Mouse (Mus musculus) lung, embryonic 15.5 days (tissue): ENCODE results near the gene Efcc1. TPM values are rescaled to one million over a fixed set of nuclear protein-coding genes. Genes with fewer than 3 reads are reported as not detected.
"Not testable (repeated sequence)": the region's sequence is repeated elsewhere in the genome, so short reads cannot be mapped to it uniquely, and the experiment has no call there.

Source experiments
- ATAC-seq: fragments of 200-750 bp; cut with Nextera tagmentation; 2 replicates; pipeline ENCODE4 v1.8.0; 2017; ENCODE audit warnings: moderate number of reproducible peaks, borderline replicate concordance; ENCODE audit not compliant: low FRiP score, low TSS enrichment; ENCODE audit errors: extremely low read depth
- H3K27ac ChIP-seq: fragments of 300-500 bp; sonication (generic); 2 replicates; pipeline ENCODE4 v1.5.1; 2015; ENCODE audit warnings: moderate library complexity, mild to moderate bottlenecking, inconsistent platforms
- H3K27me3 ChIP-seq: fragments of 300-500 bp; sonication (generic); 2 replicates; pipeline ENCODE4 v1.6.1; 2015; ENCODE audit warnings: inconsistent platforms
- H3K36me3 ChIP-seq: fragments of 300-500 bp; sonication (generic); 2 replicates; pipeline ENCODE4 v1.6.1; 2015; ENCODE audit warnings: inconsistent platforms
- H3K4me1 ChIP-seq: fragments of 300-500 bp; sonication (generic); 2 replicates; pipeline ENCODE4 v1.6.1; 2015; ENCODE audit warnings: inconsistent platforms
- H3K4me2 ChIP-seq: fragments of 300-500 bp; sonication (generic); 2 replicates; pipeline ENCODE4 v1.6.1; 2015; ENCODE audit warnings: inconsistent platforms, mild to moderate bottlenecking, moderate library complexity
- H3K4me3 ChIP-seq: fragments of 300-500 bp; sonication (generic); 2 replicates; pipeline ENCODE4 v1.5.1; 2015; ENCODE audit warnings: mild to moderate bottlenecking, inconsistent platforms
- H3K9ac ChIP-seq: fragments of 300-500 bp; sonication (generic); 2 replicates; pipeline ENCODE4 v1.6.1; 2015; ENCODE audit warnings: inconsistent platforms
- H3K9me3 ChIP-seq: fragments of 300-500 bp; sonication (generic); 2 replicates; pipeline ENCODE4 v1.6.1; 2016; ENCODE audit warnings: inconsistent platforms
- WGBS: fragments of 180-500 bp; shearing (Covaris S2); methylation state at CpG from one replicate; pipeline ENCODE4 v1.1.7; 2015; 5-methylcytosine and 5-hydroxymethylcytosine counted together
- polyA plus RNA-seq: library from polyadenylated mRNA; unstranded; fragments of >200 nt; fragmentation: Nextera tagmentation; extraction: Ambion mirVana; gene quantifications from 2 replicates; pipeline ENCODE4 v1.2.1, GENCODE M21; 2015

Efcc1 gene
- polyA plus RNA-seq, 1 experiment from 2014 or later = 6.0 TPM

GRCm38 (mm10) chr6:87763376-87764280, 33.0 kb downstream of the Efcc1 start:
- Histone ChIP-seq H3K27me3 (no peaks in the 10 kb centered on the region), H3K4me2 (no peak overlapping the region), H3K27ac (no peak overlapping the region), H3K36me3 (no peaks in the 10 kb centered on the region), H3K9me3 (no peaks in the 10 kb centered on the region), H3K4me3 (no peak overlapping the region), H3K9ac (no peak overlapping the region), H3K4me1 (no peaks in the 10 kb centered on the region)
- ATAC-seq = no peak
- 63% methylated on average over 4 of the region's 4 CpGs for WGBS

- not testable (repeated sequence) for H3K27me3 ChIP-seq, H3K27ac ChIP-seq, H3K4me2 ChIP-seq, H3K36me3 ChIP-seq, H3K4me3 ChIP-seq, H3K4me1 ChIP-seq, H3K9ac ChIP-seq, ATAC-seq, H3K9me3 ChIP-seq
- 90% methylated on average over 2 of the region's 2 CpGs for WGBS
Measured at GRCm38 (mm10) chr6:87764296-87764695, 33.6 kb downstream of the Efcc1 start.

- H3K4me3 ChIP-seq = no peak overlapping the region
- no peak overlapping the region for H3K27ac ChIP-seq
- H3K4me2 ChIP-seq = no peak overlapping the region
- ATAC-seq = no peak
- no peaks in the 10 kb centered on the region for H3K27me3 ChIP-seq
- 53% methylated on average over 8 of the region's 8 CpGs for WGBS
- no peak overlapping the region for H3K9ac ChIP-seq
- H3K36me3 ChIP-seq = no peaks in the 10 kb centered on the region
- H3K4me1 ChIP-seq = no peaks in the 10 kb centered on the region
- H3K9me3 ChIP-seq = no peaks in the 10 kb centered on the region
Measured at GRCm38 (mm10) chr6:87770626-87771025, 40.0 kb downstream of the Efcc1 start.

GRCm38 (mm10) chr6:87774466-87774865, 43.8 kb downstream of the Efcc1 start:
- Histone ChIP-seq H3K27me3 (no peaks in the 10 kb centered on the region), H3K4me1 (peaks cover 10% of the 10 kb centered on the region; the same call in 1 of the 2 replicates), H3K4me2 (no peak overlapping the region), H3K36me3 (no peaks in the 10 kb centered on the region), H3K9me3 (no peaks in the 10 kb centered on the region), H3K27ac (no peak overlapping the region), H3K4me3 (no peak overlapping the region), H3K9ac (no peak overlapping the region)
- 13% methylated on average over 1 of the region's 1 CpGs for WGBS
- ATAC-seq = no peak

GRCm38 (mm10) chr6:87774909-87775308, 44.2 kb downstream of the Efcc1 start:
- no peak overlapping the region for H3K4me2 ChIP-seq
- H3K9me3 ChIP-seq = no peaks in the 10 kb centered on the region
- H3K4me1 ChIP-seq = peaks cover 10% of the 10 kb centered on the region; the same call in 1 of the 2 replicates
- WGBS = 76% methylated on average over 9 of the region's 9 CpGs
- H3K27ac ChIP-seq = no peak overlapping the region
- no peak for ATAC-seq
- H3K27me3 ChIP-seq = no peaks in the 10 kb centered on the region
- H3K4me3 ChIP-seq = no peak overlapping the region
- no peaks in the 10 kb centered on the region for H3K36me3 ChIP-seq
- H3K9ac ChIP-seq = no peak overlapping the region

- WGBS = 56% methylated on average over 3 of the region's 3 CpGs
- Histone ChIP-seq H3K36me3 (no peaks in the 10 kb centered on the region), H3K27me3 (no peaks in the 10 kb centered on the region), H3K9me3 (no peaks in the 10 kb centered on the region), H3K4me2 (no peak overlapping the region), H3K4me1 (peaks cover 10% of the 10 kb centered on the region; the same call in 1 of the 2 replicates), H3K4me3 (no peak overlapping the region), H3K9ac (no peak overlapping the region), H3K27ac (no peak overlapping the region)
- 0 out of 2 replicates have a peak, but pooled peaks have one; percentile 36 for ATAC-seq
Measured at GRCm38 (mm10) chr6:87775588-87776245, 45.0 kb downstream of the Efcc1 start.

GRCm38 (mm10) chr6:87776663-87777062, 46.0 kb downstream of the Efcc1 start:
- Histone ChIP-seq H3K36me3 (no peaks in the 10 kb centered on the region), H3K27me3 (no peaks in the 10 kb centered on the region)

GRCm38 (mm10) chr6:87777842-87778241, 47.2 kb downstream of the Efcc1 start, which contains the start of gene Gp9:
Gene Gp9, plus strand, starts transcription at chr6:87778072.
- Histone ChIP-seq H3K4me3 (no peak within 1 kb of the TSS), H3K36me3 (no peaks in the 10 kb centered on the region), H3K9me3 (no peaks in the 10 kb centered on the region), H3K27me3 (no peaks in the 10 kb centered on the region), H3K4me1 (peaks cover 10% of the 10 kb centered on the region; the same call in 1 of the 2 replicates), H3K9ac (no peak within 1 kb of the TSS), H3K27ac (no peak within 1 kb of the TSS), H3K4me2 (no peak within 1 kb of the TSS)
- no peak for ATAC-seq
- WGBS = 53% methylated on average over 2 of the region's 2 CpGs

More at GRCm38 (mm10) chr6:87776663-87777062, 46.0 kb downstream of the Efcc1 start:
- no peak overlapping the region for H3K9ac ChIP-seq
- no peak overlapping the region for H3K4me3 ChIP-seq
- H3K4me1 ChIP-seq = peaks cover 10% of the 10 kb centered on the region; the same call in 1 of the 2 replicates
- H3K9me3 ChIP-seq = no peaks in the 10 kb centered on the region
- 74% methylated on average over 1 of the region's 1 CpGs for WGBS
- H3K27ac ChIP-seq = no peak overlapping the region
- H3K4me2 ChIP-seq = no peak overlapping the region
- ATAC-seq = no peak

GRCm38 (mm10) chr6:87778294-87779173, 47.9 kb downstream of the Efcc1 start:
- Histone ChIP-seq H3K4me3 (no peak overlapping the region), H3K9me3 (no peaks in the 10 kb centered on the region), H3K27ac (no peak overlapping the region), H3K36me3 (no peaks in the 10 kb centered on the region), H3K27me3 (no peaks in the 10 kb centered on the region), H3K4me2 (no peak overlapping the region), H3K9ac (no peak overlapping the region), H3K4me1 (peaks cover 10% of the 10 kb centered on the region; the same call in 1 of the 2 replicates)
- WGBS = 58% methylated on average over 11 of the region's 11 CpGs
- no peak for ATAC-seq

GRCm38 (mm10) chr6:87779174-87780165, 48.8 kb downstream of the Efcc1 start:
- Histone ChIP-seq H3K4me3 (no peak overlapping the region), H3K27me3 (no peaks in the 10 kb centered on the region), H3K27ac (no peak overlapping the region), H3K4me1 (peaks cover 10% of the 10 kb centered on the region; the same call in 1 of the 2 replicates), H3K9ac (no peak overlapping the region), H3K36me3 (no peaks in the 10 kb centered on the region), H3K9me3 (no peaks in the 10 kb centered on the region), H3K4me2 (no peak overlapping the region)
- no peak for ATAC-seq
- 82% methylated on average over 11 of the region's 11 CpGs for WGBS
